Mouse (Mus musculus): ENCODE data around the gene Dera.

DNA sequence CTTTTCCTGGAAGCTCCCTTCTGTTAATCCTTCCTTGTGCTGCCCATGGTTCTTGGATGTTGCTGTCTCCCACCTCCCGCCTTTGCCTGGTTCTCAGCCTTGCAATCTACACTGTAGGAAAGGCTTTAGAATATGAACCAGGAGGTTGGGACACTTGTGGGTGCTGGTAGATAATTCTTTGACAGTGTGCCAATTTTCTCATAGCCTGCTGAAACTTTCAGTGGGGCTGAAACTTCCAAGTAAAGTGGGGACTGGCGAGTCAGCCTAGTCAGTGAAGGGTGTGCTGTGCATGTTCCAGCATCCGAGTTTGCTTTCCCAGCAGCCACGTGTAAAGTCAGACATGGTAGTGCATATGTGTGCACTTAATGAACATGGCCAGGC is 2.1 kb upstream of the Dera start:
- TF ChIP-seq GATA1 (IDR thresholded peaks at IDR 0.05; ENCODE audit: borderline replicate concordance, low read length) (no peak), CTCF (IDR thresholded peaks at IDR 0.05; ENCODE audit: low read depth, low read length) (no peak)
